Mouse (Mus musculus): Measurements from ENCODE around the gene Iqce.

DNA sequence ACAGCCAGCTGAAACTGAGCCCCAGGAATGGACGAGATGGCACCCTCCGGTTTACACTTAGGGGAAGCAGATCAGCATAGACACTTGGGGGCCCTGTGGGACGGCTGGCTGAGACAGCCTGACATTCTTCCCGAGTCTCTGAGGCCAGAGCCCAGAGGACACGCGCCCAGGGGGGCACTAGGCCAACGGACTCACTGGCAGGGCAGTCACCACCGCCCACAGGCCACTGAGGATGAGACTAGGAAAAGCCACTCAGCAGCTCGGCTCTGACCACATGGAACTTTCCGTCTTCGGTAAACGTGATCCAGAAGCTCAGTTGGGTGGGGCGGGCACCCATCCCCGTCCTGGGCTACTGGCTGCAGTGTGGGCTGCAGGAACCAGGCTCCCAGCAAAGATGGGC is 62.3 kb downstream of the Iqce start:
- no peak for TF ChIP-seq CTCF (IDR thresholded peaks at IDR 0.05; ENCODE audit: low read depth, low read length)
- TF ChIP-seq POLR2A (IDR thresholded peaks at IDR 0.05; ENCODE audit: extremely low read depth, insufficient read depth, low read length): no peak
